Mouse (Mus musculus) cerebellum, postnatal 14 days (tissue): Measurements from ENCODE around the gene Jag2.

Experiments used
- DNase-seq, 2 experiments: peaks; one replicate each; pipeline ENCODE4 v3.0.0; 2021; ENCODE audit warnings: mixed read lengths in 2 of 2

The Jag2 gene

GRCm38 (mm10) chr12:112898960-112899359 lies 30.6 kb downstream of the Jag2 start:
- DNase-seq, result no peak

DNA sequence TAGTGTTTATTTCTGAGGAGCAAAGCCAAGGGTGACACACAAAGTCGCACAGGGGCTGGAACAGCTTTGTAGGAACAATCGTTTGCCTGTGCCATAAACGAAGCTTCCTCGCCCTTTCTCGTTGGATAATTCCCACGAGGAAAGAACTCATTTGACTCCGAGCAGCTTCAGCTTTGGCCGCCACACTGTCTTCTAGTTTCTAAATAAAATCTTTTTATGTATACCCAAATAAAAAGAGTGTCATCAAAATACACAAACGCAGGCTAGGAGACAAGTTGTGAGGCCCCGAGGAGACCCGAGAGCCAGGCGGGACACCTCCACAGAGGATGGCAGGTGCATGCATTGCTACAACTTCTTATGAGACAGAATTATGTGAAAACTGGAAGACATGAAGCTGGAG lies 31.2 kb downstream of the Jag2 start:
- DNase-seq, result no peak

DNA sequence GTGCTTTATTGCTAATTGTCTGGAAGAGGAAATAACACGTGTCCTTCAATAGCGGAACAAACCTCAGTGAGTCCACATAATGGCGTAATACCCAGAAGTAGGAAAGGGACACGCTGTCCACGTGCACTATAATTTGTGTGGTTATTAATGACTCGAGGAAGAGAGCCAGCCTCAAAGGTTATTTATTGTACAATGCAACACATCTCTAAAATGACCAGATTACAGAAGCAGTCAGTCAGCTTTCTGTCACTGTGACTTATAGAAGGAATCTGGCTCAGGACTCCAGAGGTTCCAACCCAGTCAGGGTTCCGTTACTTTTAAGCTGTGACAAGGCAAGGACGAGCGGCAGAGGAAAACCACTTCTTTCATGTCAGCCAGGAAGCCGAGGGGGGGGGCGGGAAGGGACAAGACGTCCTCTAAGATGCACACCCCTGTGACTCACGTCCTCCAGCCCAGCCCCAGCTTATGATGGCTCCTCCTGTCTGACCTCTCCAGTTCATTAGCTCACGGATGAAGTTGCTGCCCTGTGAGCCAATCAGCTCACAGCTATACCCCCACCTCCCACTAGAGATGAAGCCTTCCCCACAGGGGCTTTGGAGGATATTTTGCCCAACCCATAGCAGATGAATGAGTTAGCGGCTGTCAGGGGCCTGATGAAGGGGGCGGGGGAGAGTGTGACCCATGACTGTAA lies 31.9 kb downstream of the Jag2 start:
- no peak for DNase-seq

DNA sequence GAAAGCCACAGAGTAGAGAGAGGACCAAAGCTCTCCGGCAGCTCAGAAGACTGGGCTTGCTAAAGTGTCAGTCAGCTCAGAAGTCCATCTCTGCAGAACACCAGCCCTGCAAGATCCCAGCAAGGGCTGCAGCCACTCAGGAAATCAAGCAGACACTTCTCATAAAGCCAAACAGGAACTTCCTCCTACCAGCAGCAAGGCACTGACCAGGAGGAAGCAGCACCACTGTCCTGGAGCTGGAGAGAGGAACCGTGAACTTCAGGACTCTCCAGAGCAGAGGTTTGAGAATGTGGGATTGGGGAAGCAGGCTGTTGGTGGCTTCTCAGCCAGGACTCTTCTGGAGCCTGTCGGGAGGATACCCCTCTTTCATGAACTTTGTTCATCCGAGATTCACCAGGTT lies 34.6 kb downstream of the Jag2 start:
- DNase-seq, result no peak

GRCm38 (mm10) chr12:112894303-112894884 lies 35.2 kb downstream of the Jag2 start:
- no peak for DNase-seq

DNA sequence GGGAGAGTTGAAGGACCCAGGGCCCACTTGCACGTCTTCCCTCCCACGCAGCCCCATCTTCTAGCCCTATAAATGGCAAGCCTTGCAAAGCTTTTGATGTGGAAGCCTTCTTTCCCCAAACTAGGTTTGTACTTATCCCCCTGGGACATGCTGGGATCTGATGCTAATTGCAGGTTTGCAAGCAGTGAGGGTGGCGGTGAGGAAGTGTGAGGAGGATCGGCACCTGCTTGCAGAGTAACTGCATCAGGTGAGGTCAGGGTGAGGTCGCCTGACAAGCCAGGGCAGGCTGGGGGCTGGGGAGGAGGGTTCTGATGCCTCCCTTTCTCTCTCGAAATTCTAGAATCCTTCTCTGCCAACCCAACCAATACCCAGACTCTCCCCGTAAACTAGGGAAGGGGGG lies 44.1 kb downstream of the Jag2 start:
- no peak for DNase-seq

- peak; percentile 69 to 83 for DNase-seq
Measured at GRCm38 (mm10) chr12:112881301-112881815, 48.2 kb downstream of the Jag2 start.

- no peak for DNase-seq
Measured at GRCm38 (mm10) chr12:112880661-112881060, 48.9 kb downstream of the Jag2 start.

DNA sequence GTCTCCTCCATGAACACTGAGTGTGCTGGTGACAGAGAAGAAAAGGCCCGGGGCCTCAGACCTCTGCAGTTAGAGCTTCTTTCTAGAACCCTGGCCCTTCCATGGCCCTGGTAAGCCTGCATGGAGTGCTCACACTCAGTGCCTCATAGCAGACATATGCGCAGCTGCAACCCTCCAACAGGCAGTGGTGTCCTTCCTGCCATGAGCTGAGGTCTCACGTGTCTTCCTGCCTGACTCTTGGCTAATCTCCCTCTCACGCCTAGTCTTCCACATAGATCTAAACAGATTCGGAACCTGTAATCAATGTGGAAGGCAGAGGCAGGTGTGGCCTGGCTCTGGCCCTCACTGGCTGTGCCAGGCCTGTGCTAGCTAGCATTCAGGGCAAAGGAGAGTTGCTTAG lies 49.8 kb downstream of the Jag2 start:
- no peak for DNase-seq

DNA sequence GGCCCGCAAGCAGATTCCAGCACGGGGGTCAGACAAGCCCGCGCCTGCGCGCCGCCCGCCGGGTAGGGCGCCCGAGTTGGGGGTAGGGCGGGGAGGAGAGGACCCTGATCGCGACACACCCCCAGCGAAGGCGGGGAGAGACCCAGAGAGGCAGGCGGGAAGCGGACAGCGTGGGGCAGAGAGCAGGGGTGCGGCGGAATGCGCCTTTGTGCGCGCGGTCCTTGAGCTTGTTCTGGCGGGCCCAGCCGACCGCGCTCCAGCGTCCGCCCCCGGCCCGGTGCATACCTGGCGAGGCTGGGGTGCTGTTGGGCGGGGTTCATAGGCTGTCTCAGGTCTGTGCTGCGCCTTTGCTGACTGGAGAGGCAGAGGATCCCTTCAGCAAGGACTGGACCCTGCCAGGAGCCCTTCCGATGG lies 52.0 kb downstream of the Jag2 start:
- DNase-seq, result no peak

DNA sequence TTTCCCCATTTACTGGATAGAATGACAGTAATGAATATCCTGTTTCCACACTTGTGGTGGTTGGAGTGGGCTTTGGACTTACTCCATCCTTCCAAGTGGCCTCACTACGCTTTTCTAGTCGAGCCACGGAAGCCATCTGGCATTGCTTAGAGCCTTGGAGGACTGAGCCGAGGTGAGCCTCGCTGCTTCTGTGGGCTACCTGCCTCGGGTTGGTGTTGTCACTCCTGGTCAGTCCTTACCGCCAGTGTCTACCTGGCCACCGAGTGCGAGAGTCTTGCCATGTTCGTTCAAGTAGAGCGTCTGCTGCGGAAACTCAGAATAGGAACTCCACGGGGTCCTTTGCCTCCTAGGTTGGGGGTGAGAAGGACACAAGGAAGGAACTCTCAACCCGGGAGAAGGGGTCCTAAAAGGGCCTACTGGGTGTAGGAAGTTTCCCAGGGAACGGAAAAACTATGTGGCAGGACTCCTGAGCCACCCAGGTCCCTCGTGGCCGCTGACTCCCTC lies 52.5 kb downstream of the Jag2 start:
- peak; percentile 37 to 48 for DNase-seq

- peak; percentile 42 to 46 for DNase-seq
Measured at GRCm38 (mm10) chr12:112876332-112877072, 53.1 kb downstream of the Jag2 start.

GRCm38 (mm10) chr12:112875225-112876013 lies 54.2 kb downstream of the Jag2 start:
- DNase-seq, result peak; percentile 97 to 99

- DNase-seq, result no peak
Measured at GRCm38 (mm10) chr12:112874199-112874598, 55.4 kb downstream of the Jag2 start.

DNA sequence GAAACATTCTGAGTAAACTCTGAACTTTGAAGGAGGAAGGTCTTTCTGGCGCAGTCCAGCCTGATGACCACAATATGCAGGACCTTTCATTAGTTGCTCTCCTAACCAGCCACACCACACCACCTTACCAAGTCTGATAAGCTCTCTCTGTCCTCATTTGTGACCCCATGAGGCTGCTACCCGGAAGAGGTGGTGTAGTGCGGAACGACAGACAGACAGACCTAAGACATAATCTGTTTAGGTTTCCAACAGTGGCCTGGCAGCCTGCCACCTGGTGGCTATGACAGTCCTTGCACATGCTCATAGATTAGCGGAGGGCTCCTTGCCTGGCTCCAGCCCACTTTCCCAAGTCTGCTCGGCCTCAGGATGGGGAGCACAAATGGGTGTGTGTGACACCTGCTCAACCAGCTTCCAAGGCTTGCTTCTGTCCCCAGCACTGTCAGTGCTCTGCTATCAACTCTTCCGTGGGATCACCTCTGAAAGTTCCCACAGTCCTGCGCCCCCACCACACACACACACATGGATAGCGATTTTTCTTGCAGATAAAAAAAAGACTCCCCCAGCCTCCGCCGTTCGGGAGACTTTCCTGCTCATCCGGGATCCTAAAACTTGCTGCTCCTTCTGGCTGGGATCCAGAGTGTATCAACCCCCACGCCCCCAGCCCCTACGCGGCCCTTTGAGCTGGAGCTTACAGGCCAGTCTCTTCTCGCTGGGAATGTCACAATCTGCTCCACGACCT lies 56.0 kb downstream of the Jag2 start:
- peak; percentile 70 to 85 for DNase-seq

DNA sequence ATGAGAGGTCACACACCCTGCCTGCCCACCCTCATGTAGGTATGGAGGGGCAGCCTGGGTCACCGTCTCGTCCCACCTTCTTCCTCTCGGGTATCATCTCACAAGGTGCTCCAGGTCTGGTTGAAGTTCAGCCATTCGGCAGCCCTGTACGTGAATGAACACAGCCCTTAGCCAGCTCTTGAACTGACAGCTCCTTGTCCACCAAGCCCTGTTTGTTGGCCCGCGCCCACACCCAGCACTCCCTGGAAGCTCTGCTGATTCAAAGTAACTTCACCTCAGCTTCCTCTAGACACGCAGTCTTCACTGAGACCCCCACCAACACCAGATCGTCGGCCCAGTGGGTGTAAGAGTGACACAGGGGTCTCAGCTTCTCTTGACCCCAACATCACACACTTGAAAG lies 56.6 kb downstream of the Jag2 start:
- DNase-seq, result no peak

- DNase-seq, result no peak
Measured at GRCm38 (mm10) chr12:112871272-112871671, 58.3 kb downstream of the Jag2 start.

DNA sequence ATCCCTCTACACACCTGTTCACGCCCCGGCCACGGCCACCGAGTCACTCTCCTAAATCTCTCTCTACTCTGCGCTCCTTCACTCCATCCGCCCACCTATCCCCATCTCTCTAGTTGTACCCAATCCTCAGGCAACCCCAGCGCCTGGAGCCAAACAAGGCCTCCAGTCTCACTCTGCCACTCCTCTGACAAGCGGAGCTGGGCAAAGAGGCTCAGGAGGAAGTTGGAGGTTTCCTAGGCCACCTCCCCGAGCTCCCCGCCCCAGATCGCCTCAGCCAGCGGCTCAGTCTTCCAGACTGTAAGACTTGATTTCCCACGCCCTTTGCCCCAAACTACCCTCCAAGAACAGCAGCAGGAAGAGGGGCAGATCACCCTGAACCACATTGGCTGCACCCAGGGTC lies 58.8 kb downstream of the Jag2 start:
- DNase-seq, result no peak

- DNase-seq, result no peak
Measured at GRCm38 (mm10) chr12:112869783-112870204, 59.8 kb downstream of the Jag2 start.

DNA sequence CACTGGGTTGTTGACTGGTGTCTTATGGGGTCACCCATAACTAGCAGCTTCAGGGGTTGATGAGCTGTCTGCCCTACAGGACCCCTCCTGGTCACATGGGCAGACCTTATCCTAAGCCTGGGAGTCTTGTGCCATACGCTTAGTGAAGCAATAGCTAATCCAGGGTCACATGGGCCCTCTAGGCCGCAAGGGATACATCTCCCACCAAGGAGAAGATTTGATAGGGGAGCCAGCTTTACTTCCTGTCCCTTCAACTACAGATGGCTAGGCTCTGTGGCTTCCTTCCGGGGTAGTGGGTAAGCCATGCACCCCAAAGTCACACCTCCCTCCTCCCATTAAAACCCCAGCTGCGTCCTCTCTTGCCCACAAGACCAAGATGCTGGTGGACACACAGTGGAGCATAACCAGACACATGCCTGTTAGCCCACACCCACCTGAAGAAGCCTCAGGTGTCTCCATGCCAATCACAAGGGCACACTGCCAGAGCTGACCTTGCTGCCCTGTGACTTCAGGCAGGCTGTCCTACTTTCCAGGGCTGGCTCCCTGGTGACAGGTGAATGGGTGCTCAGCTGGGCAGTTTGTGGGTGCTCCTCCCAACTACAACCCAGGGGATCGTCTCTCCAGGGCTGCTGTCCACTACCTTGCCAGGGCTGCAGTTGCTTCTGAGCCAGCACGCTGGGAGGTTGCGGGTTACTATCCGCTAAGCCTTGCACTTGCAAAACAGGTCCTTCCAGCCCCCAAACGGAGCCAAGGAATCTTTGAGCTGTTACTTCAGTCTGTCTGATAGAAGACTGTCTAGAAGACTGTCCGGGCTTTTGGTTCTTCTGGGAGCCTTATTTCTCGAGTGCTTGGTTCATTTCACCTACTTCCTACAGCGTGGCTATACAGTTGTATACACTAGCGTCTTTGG lies 61.1 kb downstream of the Jag2 start, which contains the start of gene Gpr132:
TSS of gene Gpr132 (minus strand) at position 51 of the 910 bp plus-strand sequence.
- DNase-seq, result peak in 1 of 2 experiments; percentile 50
